Mouse (Mus musculus) forebrain, embryonic 12.5 days (tissue): ENCODE data around the gene Pus1. TPM values are rescaled to one million over a fixed set of nuclear protein-coding genes. Genes with fewer than 3 reads are reported as not detected.
A peak's percentile ranks its signal among the peaks of the same experiment; 100 is the strongest.

Source experiments
- ATAC-seq: fragments of 200-750 bp; cut with Nextera tagmentation; 2 replicates; pipeline ENCODE4 v1.8.0; 2017; ENCODE audit warnings: moderate TSS enrichment; ENCODE audit not compliant: low FRiP score
- H3K27ac ChIP-seq: fragments of 300-500 bp; sonication (generic); 2 replicates; pipeline ENCODE4 v1.5.1; 2016; ENCODE audit warnings: mild to moderate bottlenecking
- H3K27me3 ChIP-seq: fragments of 300-500 bp; sonication (generic); 2 replicates; pipeline ENCODE4 v1.6.1; 2016; ENCODE audit warnings: mild to moderate bottlenecking
- H3K36me3 ChIP-seq: fragments of 300-500 bp; sonication (generic); replicated peaks from 2 replicates; pipeline ENCODE4 v1.6.1; 2016; ENCODE audit warnings: mild to moderate bottlenecking
- H3K4me1 ChIP-seq: fragments of 300-500 bp; sonication (generic); 2 replicates; pipeline ENCODE4 v1.6.1; 2016
- H3K4me2 ChIP-seq: fragments of 300-500 bp; sonication (generic); 2 replicates; pipeline ENCODE4 v1.6.1; 2016; ENCODE audit warnings: mild to moderate bottlenecking, moderate library complexity
- H3K4me3 ChIP-seq: fragments of 300-500 bp; sonication (generic); replicated peaks from 2 replicates; pipeline ENCODE4 v1.5.1; 2016; ENCODE audit warnings: mild to moderate bottlenecking
- H3K9ac ChIP-seq: fragments of 300-500 bp; sonication (generic); 2 replicates; pipeline ENCODE4 v1.6.1; 2016; ENCODE audit warnings: mild to moderate bottlenecking
- H3K9me3 ChIP-seq: fragments of 300-500 bp; sonication (generic); 2 replicates; pipeline ENCODE4 v1.6.1; 2016
- WGBS: fragments of 180-500 bp; shearing (Covaris S2); methylation state at CpG from one replicate; pipeline ENCODE4 v1.1.7; 2016; 5-methylcytosine and 5-hydroxymethylcytosine counted together
- polyA plus RNA-seq: library from polyadenylated mRNA; unstranded; fragments of >200 nt; fragmentation: Nextera tagmentation; extraction: Ambion mirVana; gene quantifications from 2 replicates; pipeline ENCODE4 v1.2.1, GENCODE M21; 2016

Gene Pus1
- polyA plus RNA-seq, 1 experiment from 2014 or later = 30.1 TPM

- Histone ChIP-seq H3K9ac (no peak overlapping the region), H3K27me3 (no peaks in the 10 kb centered on the region), H3K4me1 (peaks cover 24% of the 10 kb centered on the region), H3K4me3 (no peak overlapping the region), H3K36me3 (peaks cover 65% of the 10 kb centered on the region), H3K4me2 (no peak overlapping the region), H3K9me3 (no peaks in the 10 kb centered on the region), H3K27ac (no peak overlapping the region)
- no peak for ATAC-seq
Observed at GRCm38 (mm10) chr5:110802809-110803208, 22.4 kb upstream of the Pus1 start.

DNA sequence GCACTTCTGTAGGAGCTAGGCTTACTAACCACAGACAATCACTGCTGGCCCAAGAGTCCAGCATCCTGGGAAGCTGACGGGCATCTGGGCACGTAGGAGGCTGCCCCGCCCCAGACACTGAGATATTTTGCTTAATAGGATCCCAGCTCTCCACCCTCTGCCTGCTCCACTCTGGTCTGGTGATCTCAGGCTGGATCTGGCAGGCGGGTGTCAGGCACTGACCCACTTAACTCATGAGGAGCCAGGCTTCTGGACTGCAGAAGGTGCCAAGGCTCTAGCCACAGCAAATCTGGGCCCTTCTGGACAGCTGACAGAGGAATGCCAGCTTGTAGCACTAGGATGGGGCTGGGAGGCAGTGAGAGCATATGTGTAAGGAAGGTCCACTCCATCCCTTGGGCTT, 21.7 kb upstream of the Pus1 start:
- ATAC-seq = no peak
- Histone ChIP-seq H3K27ac (no peak overlapping the region), H3K4me2 (no peak overlapping the region), H3K4me3 (no peak overlapping the region), H3K36me3 (peaks cover 68% of the 10 kb centered on the region), H3K9ac (no peak overlapping the region), H3K9me3 (no peaks in the 10 kb centered on the region), H3K27me3 (no peaks in the 10 kb centered on the region), H3K4me1 (peaks cover 18% of the 10 kb centered on the region)
- WGBS = 90% methylated on average over 4 of the region's 4 CpGs

- ATAC-seq = no peak
- H3K4me1 ChIP-seq = peaks cover 8% of the 10 kb centered on the region
- H3K4me3 ChIP-seq = no peak overlapping the region
- peaks cover 75% of the 10 kb centered on the region for H3K36me3 ChIP-seq
- H3K4me2 ChIP-seq = no peak overlapping the region
- H3K27ac ChIP-seq = no peak overlapping the region
- WGBS = 92% methylated on average over 3 of the region's 3 CpGs
- H3K9ac ChIP-seq = no peak overlapping the region
- no peaks in the 10 kb centered on the region for H3K27me3 ChIP-seq
- no peaks in the 10 kb centered on the region for H3K9me3 ChIP-seq
Observed at GRCm38 (mm10) chr5:110801036-110801624, 20.7 kb upstream of the Pus1 start.

DNA sequence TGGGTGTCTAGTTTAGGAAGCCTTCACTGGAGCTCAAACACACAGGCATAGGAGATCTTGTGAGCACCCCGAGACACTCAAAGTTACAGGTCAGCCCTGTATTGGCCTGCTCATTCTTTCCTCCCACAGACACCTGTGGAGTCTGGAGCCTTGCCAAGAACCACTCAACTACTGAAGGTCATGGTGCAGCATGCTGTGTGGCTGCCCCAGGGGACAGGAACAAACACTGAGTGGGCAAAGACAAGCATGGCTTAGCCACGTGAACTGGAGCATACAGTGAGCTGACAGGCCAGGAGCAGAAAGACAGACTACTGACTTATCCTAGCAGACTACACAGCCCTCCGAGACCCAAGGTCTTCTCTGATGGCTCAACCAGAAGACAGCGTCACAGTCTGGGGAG, 17.2 kb upstream of the Pus1 start:
- Histone ChIP-seq H3K27me3 (no peaks in the 10 kb centered on the region), H3K36me3 (peaks cover 90% of the 10 kb centered on the region), H3K4me2 (no peak overlapping the region), H3K4me3 (no peak overlapping the region), H3K9me3 (no peaks in the 10 kb centered on the region), H3K9ac (no peak overlapping the region), H3K4me1 (no peaks in the 10 kb centered on the region), H3K27ac (no peak overlapping the region)
- ATAC-seq = no peak
- 80% methylated on average over 4 of the region's 4 CpGs for WGBS

DNA sequence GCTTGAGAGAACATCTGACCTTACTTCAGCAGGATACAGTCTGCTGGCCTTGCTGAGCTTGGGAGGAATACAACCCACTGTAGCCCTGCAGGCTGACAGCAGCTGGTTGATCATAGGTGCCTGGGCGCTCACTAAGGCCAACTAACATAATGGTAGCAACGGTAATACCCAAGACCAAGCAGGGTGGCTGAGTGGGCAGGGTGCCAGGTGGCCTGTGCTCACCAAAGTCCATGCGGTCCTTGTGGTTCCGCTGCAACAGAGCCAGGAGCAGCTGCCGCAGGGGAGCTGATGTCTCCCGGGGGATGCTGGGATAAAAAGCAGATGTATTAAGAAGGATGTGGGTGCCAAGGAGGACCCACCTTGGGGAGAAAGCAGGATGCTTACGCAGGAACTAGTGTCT, 13.9 kb upstream of the Pus1 start:
- H3K4me2 ChIP-seq = no peak overlapping the region
- no peak overlapping the region for H3K4me3 ChIP-seq
- no peak overlapping the region for H3K27ac ChIP-seq
- no peaks in the 10 kb centered on the region for H3K9me3 ChIP-seq
- no peak for ATAC-seq
- H3K36me3 ChIP-seq = peaks cover 100% of the 10 kb centered on the region
- H3K4me1 ChIP-seq = no peaks in the 10 kb centered on the region
- WGBS = 99% methylated on average over 7 of the region's 7 CpGs
- no peaks in the 10 kb centered on the region for H3K27me3 ChIP-seq
- no peak overlapping the region for H3K9ac ChIP-seq

DNA sequence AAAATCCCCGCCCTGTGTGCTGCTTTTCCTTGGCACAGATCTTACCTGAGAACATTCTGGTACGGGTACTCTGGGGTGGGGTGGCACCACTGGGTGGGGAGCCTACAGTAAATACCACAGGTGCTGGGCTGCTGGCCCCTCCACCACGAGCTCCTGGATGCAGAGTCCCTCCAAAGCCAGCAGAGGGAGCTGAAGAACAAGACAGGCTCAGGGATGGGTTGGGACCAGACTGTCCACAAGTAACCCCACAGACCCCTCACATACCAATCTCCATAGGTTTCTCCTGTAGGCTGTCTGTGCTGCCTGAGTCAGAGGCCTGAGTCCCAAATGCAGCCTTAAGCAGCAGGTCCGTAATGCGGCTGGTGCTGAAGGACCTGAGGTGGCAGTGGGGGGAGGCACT, 8.2 kb upstream of the Pus1 start:
- Histone ChIP-seq H3K9ac (no peak overlapping the region), H3K9me3 (no peaks in the 10 kb centered on the region), H3K4me1 (no peaks in the 10 kb centered on the region), H3K4me2 (no peak overlapping the region), H3K27me3 (no peaks in the 10 kb centered on the region), H3K4me3 (no peak overlapping the region), H3K36me3 (peaks cover 92% of the 10 kb centered on the region), H3K27ac (no peak overlapping the region)
- 61% methylated on average over 5 of the region's 5 CpGs for WGBS
- peak; percentile 63 for ATAC-seq

DNA sequence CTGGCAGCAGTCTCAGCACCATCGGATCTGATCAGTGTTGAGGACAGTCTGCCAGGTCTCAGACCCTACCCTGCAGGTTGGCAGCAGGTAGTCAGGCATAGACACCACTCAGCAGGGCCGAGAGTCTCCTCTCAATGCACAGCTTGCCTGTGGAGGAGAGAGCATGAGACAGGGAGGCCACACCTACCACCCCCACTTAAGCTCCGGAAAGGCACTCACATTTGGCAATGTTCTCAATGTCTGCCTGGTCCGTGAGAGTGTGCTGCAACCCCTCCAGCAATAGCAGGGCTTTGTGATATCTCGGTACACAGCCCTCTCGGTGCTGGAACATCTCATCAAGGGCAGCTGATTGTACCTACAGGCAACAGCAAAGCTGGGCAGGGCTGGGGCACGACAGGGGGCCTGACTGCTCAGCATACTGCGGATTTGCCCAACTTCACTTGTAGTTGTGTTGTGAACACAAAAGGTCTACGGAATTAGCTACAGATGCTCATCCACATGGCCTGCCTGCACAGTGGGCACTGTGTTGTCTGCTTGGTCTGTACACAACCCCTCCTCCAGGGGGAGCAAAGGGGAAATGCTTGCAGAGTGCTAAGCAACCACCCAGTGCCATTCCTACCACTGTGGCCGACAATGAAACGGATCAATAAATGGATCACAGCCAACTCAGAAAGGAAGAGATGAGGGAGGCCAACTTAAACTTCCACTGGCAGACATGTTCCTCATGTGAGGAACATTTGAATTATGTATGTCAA, 5.8 kb upstream of the Pus1 start:
- H3K27me3 ChIP-seq = no peaks in the 10 kb centered on the region
- H3K9ac ChIP-seq = no peak overlapping the region
- H3K4me1 ChIP-seq = peaks cover under 1% of the 10 kb centered on the region; the same call in 1 of the 2 replicates
- whole genome bisulfite sequencing = 82% methylated on average over 11 of the region's 11 CpGs
- no peaks in the 10 kb centered on the region for H3K9me3 ChIP-seq
- H3K4me3 ChIP-seq = no peak overlapping the region
- H3K36me3 ChIP-seq = peaks cover 67% of the 10 kb centered on the region
- H3K4me2 ChIP-seq = no peak overlapping the region
- ATAC-seq = no peak
- no peak overlapping the region for H3K27ac ChIP-seq

GRCm38 (mm10) chr5:110783150-110783549, 2.7 kb upstream of the Pus1 start:
- Histone ChIP-seq H3K4me2 (no peak overlapping the region), H3K27me3 (no peaks in the 10 kb centered on the region), H3K4me3 (no peak overlapping the region), H3K4me1 (peaks cover 23% of the 10 kb centered on the region), H3K9me3 (no peaks in the 10 kb centered on the region), H3K27ac (no peak overlapping the region), H3K36me3 (peaks cover 38% of the 10 kb centered on the region), H3K9ac (no peak overlapping the region)
- WGBS = 79% methylated on average over 8 of the region's 8 CpGs
- ATAC-seq = no peak

DNA sequence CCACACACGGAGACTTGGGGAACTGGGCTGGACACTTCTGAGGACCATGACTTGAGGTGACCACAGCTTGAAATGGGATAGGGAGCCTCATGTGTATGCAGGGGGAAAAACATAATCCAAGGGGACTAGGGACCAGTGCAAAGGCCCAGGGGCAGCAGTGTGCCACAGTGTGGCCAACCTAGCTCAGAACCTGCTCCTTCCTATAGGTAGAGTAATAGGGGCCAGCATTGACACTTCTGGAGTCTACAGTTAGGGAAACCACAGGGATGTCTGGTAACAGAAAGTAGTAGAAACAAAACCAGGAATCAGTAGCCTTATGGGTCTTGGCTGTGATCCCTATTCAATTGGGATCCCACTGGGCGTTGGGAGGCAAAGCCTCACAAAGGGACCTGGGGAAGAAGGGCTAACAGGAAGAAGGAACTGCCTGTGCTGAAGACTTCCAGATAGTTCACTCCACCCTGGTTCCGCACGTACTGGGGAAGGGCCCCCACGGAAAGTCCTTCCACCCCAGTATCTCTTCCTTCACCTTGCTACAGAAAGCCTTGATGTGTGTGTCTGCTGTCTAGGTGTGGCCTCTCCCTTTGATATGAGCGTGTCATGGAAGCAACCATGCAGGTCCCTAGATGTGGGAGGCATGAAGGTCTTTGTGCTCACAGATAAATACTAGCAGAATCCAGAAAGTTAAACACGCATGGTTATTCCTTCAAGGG, 1.2 kb upstream of the Pus1 start:
- H3K9ac ChIP-seq = no peak overlapping the region
- no peak overlapping the region for H3K4me3 ChIP-seq
- no peak overlapping the region for H3K4me2 ChIP-seq
- no peak overlapping the region for H3K27ac ChIP-seq
- no peaks in the 10 kb centered on the region for H3K9me3 ChIP-seq
- peaks cover 37% of the 10 kb centered on the region for H3K36me3 ChIP-seq
- no peak for ATAC-seq
- peaks cover 23% of the 10 kb centered on the region for H3K4me1 ChIP-seq
- H3K27me3 ChIP-seq = no peaks in the 10 kb centered on the region
- 88% methylated on average over 7 of the region's 7 CpGs for WGBS

DNA sequence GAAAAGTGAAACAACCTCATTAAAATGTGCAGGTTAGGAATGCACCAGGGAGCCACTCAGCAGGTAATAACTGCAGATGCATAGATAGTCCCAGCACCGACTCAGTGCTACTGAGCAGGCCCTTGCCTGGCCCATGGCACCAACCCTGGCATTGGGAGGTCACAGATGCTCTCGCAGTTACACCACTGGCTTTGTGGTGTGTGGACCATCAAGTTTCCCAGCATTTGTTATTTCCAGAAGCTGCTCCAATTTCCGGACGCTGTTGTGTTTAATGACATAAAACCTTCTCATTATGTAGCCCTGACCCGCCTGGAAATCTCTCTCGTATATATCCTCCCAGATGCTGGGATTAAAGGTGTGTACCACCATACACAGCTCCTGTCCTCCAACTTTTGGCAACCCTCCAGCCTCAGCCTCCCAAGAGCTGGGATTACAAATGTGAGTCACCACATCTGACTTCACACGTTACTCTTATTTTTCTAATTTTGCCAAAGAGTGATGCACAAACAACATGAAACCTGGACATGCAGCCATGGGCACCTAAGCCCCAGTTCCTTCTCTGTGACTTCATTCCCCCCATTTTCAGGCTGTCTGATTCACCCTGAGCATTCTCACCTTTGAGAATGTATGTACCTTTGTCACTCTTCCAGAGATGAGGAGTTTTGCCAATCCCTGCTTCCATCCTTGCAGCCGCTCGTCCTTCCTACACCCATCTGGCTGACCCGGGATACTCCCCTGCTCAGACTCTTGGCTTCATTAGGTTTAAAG, 486 bp upstream of the Pus1 start:
- Histone ChIP-seq H3K36me3 (peaks cover 36% of the 10 kb centered on the region), H3K4me2 (peak overlapping the region; percentile 98), H3K9ac (peak overlapping the region; percentile 80), H3K9me3 (no peaks in the 10 kb centered on the region), H3K27ac (no peak overlapping the region), H3K27me3 (no peaks in the 10 kb centered on the region), H3K4me1 (peaks cover 23% of the 10 kb centered on the region), H3K4me3 (peak overlapping the region; percentile 81)
- 62% methylated on average over 10 of the region's 10 CpGs for WGBS
- peak; percentile 75 for ATAC-seq

DNA sequence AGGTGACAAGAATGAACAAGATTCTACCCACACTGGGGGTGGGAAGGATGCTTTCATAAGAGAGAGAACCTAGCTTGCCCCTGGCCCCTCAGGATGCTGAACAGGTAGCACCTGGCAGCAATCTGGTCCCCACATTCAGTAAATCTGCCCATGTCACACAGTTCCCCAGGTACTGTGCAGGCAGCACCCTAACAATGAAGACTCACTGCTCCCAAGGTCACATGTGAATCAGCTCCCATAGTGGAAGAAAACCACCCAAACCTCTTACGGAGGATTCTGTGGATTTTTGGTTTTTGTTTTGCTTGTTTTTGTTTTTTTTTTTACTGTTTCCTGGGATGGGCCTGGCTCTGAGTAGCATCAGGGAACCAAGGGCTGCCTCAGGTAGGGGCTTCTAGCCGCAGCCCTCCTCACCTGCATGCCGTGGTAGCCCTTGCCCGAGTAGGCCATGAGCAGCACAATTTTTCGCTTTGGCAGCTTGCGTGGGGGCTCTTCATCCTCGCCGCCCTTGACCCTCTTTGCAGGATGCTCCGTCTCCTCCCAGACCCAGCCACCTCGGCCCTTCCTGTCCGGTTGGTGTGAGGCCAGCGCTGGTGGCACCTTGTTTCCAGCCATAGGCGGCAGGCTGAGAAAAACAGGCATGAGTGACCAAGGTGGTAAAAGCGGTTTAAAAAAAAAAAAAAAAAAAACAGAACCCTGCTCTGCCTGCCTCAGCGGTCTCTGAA, 1.0 kb downstream of the Pus1 start:
- H3K27ac ChIP-seq = no peak overlapping the region
- H3K27me3 ChIP-seq = no peaks in the 10 kb centered on the region
- 27% methylated on average over 15 of the region's 15 CpGs for WGBS
- H3K4me1 ChIP-seq = peaks cover 23% of the 10 kb centered on the region
- ATAC-seq = no peak
- peaks cover 39% of the 10 kb centered on the region for H3K36me3 ChIP-seq
- peak overlapping the region; percentile 98 for H3K4me2 ChIP-seq
- peak overlapping the region; percentile 81 for H3K4me3 ChIP-seq
- no peaks in the 10 kb centered on the region for H3K9me3 ChIP-seq
- H3K9ac ChIP-seq = peak overlapping the region; percentile 80

DNA sequence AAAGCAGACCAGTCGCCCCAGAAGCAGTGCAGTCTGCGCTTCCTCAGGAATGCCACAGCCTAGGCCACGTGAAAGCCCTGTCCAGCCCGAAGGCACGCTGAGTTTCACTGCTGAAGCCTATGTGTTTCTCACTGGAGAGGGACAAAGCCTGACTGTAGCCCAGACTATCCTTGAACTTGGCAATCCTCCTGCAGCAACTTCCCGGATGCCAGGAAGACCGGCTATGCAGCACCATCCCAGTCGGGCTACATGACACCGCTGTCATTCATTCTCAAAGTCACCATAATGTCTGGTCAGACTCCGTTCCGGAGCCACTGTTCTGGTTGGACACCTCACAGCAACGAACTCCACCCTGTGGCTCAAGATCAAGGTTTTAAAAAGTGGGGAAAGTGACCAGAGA, 2.2 kb downstream of the Pus1 start:
- Histone ChIP-seq H3K27ac (no peak overlapping the region), H3K27me3 (no peaks in the 10 kb centered on the region), H3K4me2 (no peak overlapping the region), H3K9ac (no peak overlapping the region), H3K4me1 (peaks cover 23% of the 10 kb centered on the region), H3K9me3 (no peaks in the 10 kb centered on the region), H3K36me3 (peaks cover 47% of the 10 kb centered on the region), H3K4me3 (no peak overlapping the region)
- WGBS = 90% methylated on average over 12 of the region's 12 CpGs
- no peak for ATAC-seq
